Mouse (Mus musculus): Measurements from ENCODE around the gene Olfr324.

Gene Olfr324
- long read RNA-seq, experiment 1: 0 reads
- long read RNA-seq, experiment 2: 0 reads

GRCm38 (mm10) chr11:58594814-58595213 lies at the start of gene Olfr324:
Gene Olfr324, plus strand, starts transcription at chr11:58595114.
- intact Hi-C loops (cut with DNase I): no loop called here

- intact Hi-C loops (cut with DNase I): no loop called here
Measured at GRCm38 (mm10) chr11:58546322-58546721, 48.6 kb upstream of the Olfr324 start, which contains the start of gene Olfr329-ps. Gene Olfr329-ps, minus strand, starts transcription at chr11:58546422.

- intact Hi-C loops (cut with DNase I): no loop called here
Measured at GRCm38 (mm10) chr11:58555536-58555935, 39.4 kb upstream of the Olfr324 start, which contains the start of gene Olfr328. Gene Olfr328, minus strand, starts transcription at chr11:58555636.

GRCm38 (mm10) chr11:58570405-58570804 lies 24.5 kb upstream of the Olfr324 start, which contains the start of gene Olfr224:
Gene Olfr224, minus strand, starts transcription at chr11:58570553.
- intact Hi-C loops (cut with DNase I): no loop called here

GRCm38 (mm10) chr11:58577430-58577829 lies 17.5 kb upstream of the Olfr324 start, which contains the start of gene Olfr325:
Gene Olfr325, plus strand, starts transcription at chr11:58577730.
- intact Hi-C loops (cut with DNase I): no loop called here

- intact Hi-C loops (cut with DNase I): no loop called here
Measured at GRCm38 (mm10) chr11:58578636-58579035, 16.3 kb upstream of the Olfr324 start.

- intact Hi-C loops (cut with DNase I): loop anchor here (2.0 kb wide), 1 partner anchor 185 kb away; no protein-coding TSS in a partner anchor
Measured at GRCm38 (mm10) chr11:58587898-58588348, 7.0 kb upstream of the Olfr324 start.

- intact Hi-C loops (cut with DNase I): loop anchor here (2.0 kb wide), 1 partner anchor 186 kb away; no protein-coding TSS in a partner anchor
Measured at GRCm38 (mm10) chr11:58588620-58589250, 6.2 kb upstream of the Olfr324 start.

GRCm38 (mm10) chr11:58597837-58598236 lies 2.9 kb downstream of the Olfr324 start:
- intact Hi-C loops (cut with DNase I): no loop called here

- intact Hi-C loops (cut with DNase I): no loop called here
Measured at GRCm38 (mm10) chr11:58602062-58602461, 7.1 kb downstream of the Olfr324 start.

GRCm38 (mm10) chr11:58602800-58603560 lies 8.1 kb downstream of the Olfr324 start:
- intact Hi-C loops (cut with DNase I): no loop called here

GRCm38 (mm10) chr11:58604688-58605087 lies 9.8 kb downstream of the Olfr324 start:
- intact Hi-C loops (cut with DNase I): no loop called here

GRCm38 (mm10) chr11:58605228-58605627 lies 10.3 kb downstream of the Olfr324 start:
- intact Hi-C loops (cut with DNase I): no loop called here

- intact Hi-C loops (cut with DNase I): no loop called here
Measured at GRCm38 (mm10) chr11:58606177-58606919, 11.4 kb downstream of the Olfr324 start.

GRCm38 (mm10) chr11:58607030-58607429 lies 12.1 kb downstream of the Olfr324 start:
- intact Hi-C loops (cut with DNase I): no loop called here

GRCm38 (mm10) chr11:58613359-58613758 lies 18.4 kb downstream of the Olfr324 start:
- intact Hi-C loops (cut with DNase I): no loop called here

GRCm38 (mm10) chr11:58614526-58614925 lies 19.6 kb downstream of the Olfr324 start:
- intact Hi-C loops (cut with DNase I): no loop called here

- intact Hi-C loops (cut with DNase I): no loop called here
Measured at GRCm38 (mm10) chr11:58615975-58616374, 21.1 kb downstream of the Olfr324 start, which contains the start of gene 2210407C18Rik. Gene 2210407C18Rik, minus strand, starts transcription at chr11:58616075.

- intact Hi-C loops (cut with DNase I): no loop called here
Measured at GRCm38 (mm10) chr11:58618369-58618768, 23.5 kb downstream of the Olfr324 start.

GRCm38 (mm10) chr11:58618793-58619192 lies 23.9 kb downstream of the Olfr324 start:
- intact Hi-C loops (cut with DNase I): no loop called here

- intact Hi-C loops (cut with DNase I): no loop called here
Measured at GRCm38 (mm10) chr11:58626146-58626545, 31.2 kb downstream of the Olfr324 start.
